Mouse (Mus musculus) heart, postnatal 0 days (tissue): ENCODE measurements around the gene Ptms. TPM values are rescaled to one million over a fixed set of nuclear protein-coding genes. Genes with fewer than 3 reads are reported as not detected.

Experiments used
- ATAC-seq: fragments of 200-750 bp; cut with Nextera tagmentation; 2 replicates; pipeline ENCODE4 v1.8.0; 2017; ENCODE audit warnings: low read depth, moderate number of reproducible peaks, moderate library complexity; ENCODE audit not compliant: insufficient read depth
- DNase-seq: peaks from one replicate; pipeline ENCODE4 v3.0.0-alpha.2; 2016; ENCODE audit warnings: low spot score
- H3K27ac ChIP-seq: fragments of 300-500 bp; sonication (generic); 2 replicates; pipeline ENCODE4 v1.5.1; 2014; ENCODE audit warnings: low read depth, mild to moderate bottlenecking
- H3K27me3 ChIP-seq: fragments of 300-500 bp; sonication (generic); 2 replicates; pipeline ENCODE4 v1.6.1; 2014; ENCODE audit warnings: low read length, mixed read lengths; ENCODE audit not compliant: control insufficient read depth, insufficient read depth
- H3K36me3 ChIP-seq: fragments of 300-500 bp; sonication (generic); replicated peaks from 2 replicates; pipeline ENCODE4 v1.6.1; 2014; ENCODE audit warnings: low read length, mixed read lengths; ENCODE audit not compliant: control insufficient read depth, insufficient read depth
- H3K4me1 ChIP-seq: fragments of 300-500 bp; sonication (generic); 2 replicates; pipeline ENCODE4 v1.6.1; 2014; ENCODE audit warnings: antibody characterized with exemption; ENCODE audit not compliant: control insufficient read depth, insufficient read depth
- H3K4me2 ChIP-seq: fragments of 300-500 bp; sonication (generic); 2 replicates; pipeline ENCODE4 v1.6.1; 2014; ENCODE audit warnings: low read depth, mild to moderate bottlenecking, low read length, moderate library complexity
- H3K4me3 ChIP-seq: fragments of 300-500 bp; sonication (generic); 2 replicates; pipeline ENCODE4 v1.5.1; 2014; ENCODE audit warnings: low read depth, low read length
- H3K9ac ChIP-seq: fragments of 300-500 bp; sonication (generic); replicated peaks from 2 replicates; pipeline ENCODE4 v1.6.1; 2014; ENCODE audit warnings: low read depth, low read length, mixed read lengths
- H3K9me3 ChIP-seq: fragments of 300-500 bp; sonication (generic); replicated peaks from 2 replicates; pipeline ENCODE4 v1.6.1; 2016; ENCODE audit warnings: low read length; ENCODE audit not compliant: control insufficient read depth
- CTCF ChIP-seq: IDR thresholded peaks from 2 replicates; pipeline ENCODE4 v1.5.1; 2016; ENCODE audit warnings: antibody characterized with exemption, control low read depth, low read depth
- EP300 ChIP-seq: IDR thresholded peaks from 2 replicates; pipeline ENCODE4 v1.6.1; 2016; ENCODE audit warnings: antibody characterized with exemption, low read depth
- WGBS: fragments of 180-500 bp; shearing (Covaris S2); extraction: QIAGEN DNeasy Blood & Tissue Kit; methylation state at CpG from one replicate; pipeline ENCODE4 v1.1.7; 2014; 5-methylcytosine and 5-hydroxymethylcytosine counted together
- polyA plus RNA-seq: library from polyadenylated mRNA; unstranded; fragments of >200 nt; fragmentation: Nextera tagmentation; extraction: Ambion mirVana; gene quantifications from 2 replicates; pipeline ENCODE4 v1.2.1, GENCODE M21; 2015
- total RNA-seq: library from RNA; depleted of rRNA; stranded (reverse); fragments of >200 nt; gene quantifications from 2 replicates; pipeline ENCODE4 v1.2.3, GENCODE M21; 2014; ENCODE audit warnings: low replicate concordance

The Ptms gene
- total and polyA plus RNA-seq, 2 experiments from 2014 or later = 221 to 323 TPM

DNA sequence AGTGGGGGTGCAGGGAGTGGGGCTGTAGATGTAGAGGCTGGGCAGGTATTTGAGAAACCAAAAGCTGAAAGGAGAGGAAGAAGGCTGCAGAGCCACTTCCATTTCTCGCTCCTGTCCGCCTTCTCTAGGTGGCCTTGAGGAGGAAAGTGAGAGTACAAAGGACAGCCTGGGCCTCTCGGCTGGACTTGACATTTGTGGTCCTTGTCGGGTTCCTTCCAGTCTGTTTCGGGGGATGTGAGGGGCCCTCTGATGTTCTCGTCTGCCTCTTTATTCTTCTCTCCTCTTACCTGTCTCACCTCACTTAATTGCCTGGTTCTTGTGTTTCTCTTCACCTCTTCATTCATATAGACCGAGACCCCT, 1.6 kb downstream of the Ptms start:
- ATAC-seq (no peak), DNase-seq (no peak)
- TF ChIP-seq CTCF = no peak
- TF ChIP-seq EP300 = no peak
- H3K9me3 ChIP-seq = no peaks in the 10 kb centered on the region
- peaks cover 18% of the 10 kb centered on the region for H3K36me3 ChIP-seq
- H3K27ac ChIP-seq = peak overlapping the region; percentile 100
- H3K9ac ChIP-seq = peak overlapping the region; percentile 99
- H3K4me1 ChIP-seq = peaks cover 39% of the 10 kb centered on the region
- H3K4me3 ChIP-seq = peak overlapping the region; percentile 98
- H3K27me3 ChIP-seq = no peaks in the 10 kb centered on the region
- H3K4me2 ChIP-seq = peak overlapping the region; percentile 97
- 16% methylated on average over 7 of the region's 7 CpGs for WGBS

- Histone ChIP-seq H3K4me3 (peak overlapping the region; percentile 98), H3K9ac (peak overlapping the region; percentile 99), H3K27me3 (no peaks in the 10 kb centered on the region), H3K36me3 (peaks cover 22% of the 10 kb centered on the region), H3K9me3 (no peaks in the 10 kb centered on the region), H3K4me2 (peak overlapping the region; percentile 97), H3K4me1 (peaks cover 39% of the 10 kb centered on the region), H3K27ac (peak overlapping the region; percentile 100)
- ATAC-seq (peak; percentile 67), DNase-seq (peak; percentile 95)
- no peak for TF ChIP-seq CTCF
- TF ChIP-seq EP300 = no peak; the same call in 1 of the 2 replicates
- 1% methylated on average over 58 of the region's 89 CpGs for WGBS
Measured at GRCm38 (mm10) chr6:124917518-124918330, 2.2 kb downstream of the Ptms start.

GRCm38 (mm10) chr6:124916695-124917517, 3.0 kb downstream of the Ptms start:
- Histone ChIP-seq H3K4me3 (peak overlapping the region; percentile 98), H3K4me1 (peaks cover 39% of the 10 kb centered on the region), H3K9ac (peak overlapping the region; percentile 99), H3K27ac (peak overlapping the region; percentile 100), H3K9me3 (no peaks in the 10 kb centered on the region), H3K4me2 (peak overlapping the region; percentile 97), H3K27me3 (no peaks in the 10 kb centered on the region), H3K36me3 (peaks cover 22% of the 10 kb centered on the region)
- peak; percentile 87 for DNase-seq
- ATAC-seq = peak; percentile 68
- WGBS = 1% methylated on average over 42 of the region's 67 CpGs
- TF ChIP-seq CTCF (peak; percentile 44), EP300 (0 out of 2 replicates have a peak, but pooled peaks have one; percentile 35)

DNA sequence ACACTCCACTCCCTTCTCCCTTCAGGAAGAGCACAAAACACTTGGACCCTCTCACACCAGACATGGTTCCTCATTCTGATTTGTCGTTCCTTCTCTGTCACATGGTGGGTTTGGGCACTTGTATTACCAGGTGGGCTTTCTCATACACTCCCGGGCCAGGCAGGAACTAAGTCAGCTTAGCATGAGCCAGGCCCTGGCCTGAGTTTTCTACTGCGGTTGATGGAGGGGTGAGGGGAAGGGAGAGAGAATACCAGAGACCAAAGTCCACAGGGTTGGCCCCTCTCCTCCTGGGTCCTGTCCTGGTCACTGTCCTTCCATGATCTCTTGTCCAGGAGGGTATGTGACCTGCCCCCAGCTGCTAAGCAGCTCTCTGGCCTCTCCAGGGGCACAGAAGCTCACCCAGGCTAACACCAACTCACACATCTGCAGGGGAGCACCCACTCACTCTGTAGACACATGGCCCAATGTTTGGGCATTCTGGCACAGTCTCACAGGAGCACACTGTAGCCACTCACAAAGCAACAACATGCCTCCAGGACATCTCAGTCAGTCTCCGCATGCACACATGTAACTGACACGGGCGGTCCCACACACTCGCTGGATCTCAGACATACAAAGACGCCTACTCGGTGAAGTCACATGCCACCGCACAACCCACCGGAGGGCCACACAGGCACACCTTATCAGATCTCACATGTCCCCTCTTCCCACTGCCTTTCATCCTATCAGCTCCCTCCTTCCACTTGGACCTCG, 3.8 kb downstream of the Ptms start:
- Histone ChIP-seq H3K27me3 (no peaks in the 10 kb centered on the region), H3K4me3 (peak overlapping the region; percentile 98), H3K9me3 (no peaks in the 10 kb centered on the region), H3K9ac (peak overlapping the region; percentile 99), H3K27ac (peak overlapping the region; percentile 100), H3K36me3 (peaks cover 22% of the 10 kb centered on the region), H3K4me2 (peak overlapping the region; percentile 97), H3K4me1 (peaks cover 38% of the 10 kb centered on the region)
- DNase-seq = peak; percentile 46
- TF ChIP-seq EP300 (no peak), CTCF (no peak)
- WGBS = 3% methylated on average over 12 of the region's 12 CpGs
- no peak for ATAC-seq
